Mouse (Mus musculus) C2C12 (cell line): ENCODE results near the gene Nit2.

Experiments
- CTCF ChIP-seq: IDR thresholded peaks from one replicate; pipeline ENCODE4 v1.5.1; 2011; ENCODE audit not compliant: control insufficient read depth, insufficient read depth, insufficient read length
- MAX ChIP-seq: IDR thresholded peaks from one replicate; pipeline ENCODE4 v1.6.1; 2011; ENCODE audit warnings: mild to moderate bottlenecking, control low read depth
- MYOG ChIP-seq: IDR thresholded peaks from one replicate; pipeline ENCODE4 v1.6.1; 2011; ENCODE audit not compliant: control insufficient read depth, insufficient read length; ENCODE audit errors: extremely low read depth

GRCm38 (mm10) chr16:57126268-57126667 is 40.9 kb downstream of the Nit2 start:
- TF ChIP-seq CTCF (no peak), MAX (no peak), MYOG (no peak)
